Mouse (Mus musculus) ovary, adult 18-20 months (tissue): ENCODE data around the gene D8Ertd738e.

Experiments used
- DNase-seq: peaks from one replicate; pipeline ENCODE4 v3.0.0; 2022; ENCODE audit warnings: low spot score, mixed read lengths

Gene D8Ertd738e

GRCm38 (mm10) chr8:84236410-84236997, 13.0 kb downstream of the D8Ertd738e start:
- DNase-seq = no peak

GRCm38 (mm10) chr8:84235746-84236409, 13.6 kb downstream of the D8Ertd738e start:
- DNase-seq = no peak

DNA sequence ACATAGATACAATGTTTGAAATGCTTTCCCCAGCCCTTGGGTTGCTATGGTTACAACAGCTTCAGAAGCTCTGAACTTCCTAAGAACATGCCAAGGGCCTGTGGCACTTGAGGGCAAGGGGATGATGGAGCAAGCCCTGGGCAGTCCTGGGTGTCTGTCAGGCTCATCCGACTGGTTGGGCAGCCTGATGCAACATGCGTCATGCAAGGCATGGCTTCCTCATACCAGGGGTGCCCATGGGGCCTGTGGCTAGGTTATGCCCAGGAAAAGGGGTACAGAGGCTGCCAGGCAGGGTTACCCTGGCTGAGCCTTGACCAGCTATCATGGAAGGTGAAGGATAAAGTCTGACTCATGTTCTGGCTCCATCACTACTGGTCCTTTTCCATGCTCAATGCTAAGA, 16.5 kb downstream of the D8Ertd738e start:
- DNase-seq = no peak

GRCm38 (mm10) chr8:84230735-84231134, 18.8 kb downstream of the D8Ertd738e start:
- DNase-seq = no peak

GRCm38 (mm10) chr8:84223322-84224029, 26.0 kb downstream of the D8Ertd738e start:
- DNase-seq = no peak

GRCm38 (mm10) chr8:84222566-84223165, 26.9 kb downstream of the D8Ertd738e start:
- no peak for DNase-seq

- DNase-seq = no peak
Observed at GRCm38 (mm10) chr8:84220105-84220504, 29.4 kb downstream of the D8Ertd738e start.

- no peak for DNase-seq
Observed at GRCm38 (mm10) chr8:84218143-84218542, 31.4 kb downstream of the D8Ertd738e start.

DNA sequence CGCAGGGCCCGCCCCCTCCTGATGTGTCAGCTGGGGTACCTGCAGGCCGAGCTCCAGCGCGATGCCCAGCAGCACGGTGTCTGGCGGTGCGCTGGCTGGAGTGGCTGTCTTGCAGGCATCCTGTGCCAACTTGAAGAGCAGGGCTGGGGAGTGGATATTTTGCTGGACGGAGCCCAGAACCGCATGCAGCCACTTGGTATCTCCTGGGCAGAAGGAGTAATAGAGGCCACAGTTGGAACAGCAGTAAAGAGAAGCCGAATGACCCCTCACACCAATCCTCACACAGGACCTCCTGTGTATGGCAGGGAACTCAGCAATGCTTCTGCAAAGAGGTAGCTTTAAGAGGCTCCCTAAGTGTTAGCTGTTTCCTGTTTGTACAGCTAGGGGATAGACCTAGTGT, 32.3 kb downstream of the D8Ertd738e start:
- no peak for DNase-seq

DNA sequence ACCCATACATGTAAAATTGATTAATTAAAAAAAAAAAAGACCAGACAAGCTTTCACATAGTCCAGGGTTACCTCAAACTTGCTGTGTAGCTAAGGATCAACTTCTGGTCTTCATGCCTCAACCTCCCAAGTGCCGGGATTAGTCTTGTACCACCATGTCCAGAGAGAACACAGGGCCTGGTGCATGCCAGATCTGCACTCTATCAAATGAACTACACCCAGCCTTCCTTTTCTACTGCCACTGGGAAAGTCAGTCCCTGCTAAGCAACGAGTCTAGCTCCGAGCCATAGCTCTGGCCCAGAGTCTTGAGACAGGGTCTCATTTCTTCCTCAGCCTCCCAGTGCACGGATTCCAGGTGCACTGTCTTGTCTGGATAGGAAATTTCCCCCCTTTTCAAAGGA, 36.2 kb downstream of the D8Ertd738e start:
- DNase-seq = no peak

DNA sequence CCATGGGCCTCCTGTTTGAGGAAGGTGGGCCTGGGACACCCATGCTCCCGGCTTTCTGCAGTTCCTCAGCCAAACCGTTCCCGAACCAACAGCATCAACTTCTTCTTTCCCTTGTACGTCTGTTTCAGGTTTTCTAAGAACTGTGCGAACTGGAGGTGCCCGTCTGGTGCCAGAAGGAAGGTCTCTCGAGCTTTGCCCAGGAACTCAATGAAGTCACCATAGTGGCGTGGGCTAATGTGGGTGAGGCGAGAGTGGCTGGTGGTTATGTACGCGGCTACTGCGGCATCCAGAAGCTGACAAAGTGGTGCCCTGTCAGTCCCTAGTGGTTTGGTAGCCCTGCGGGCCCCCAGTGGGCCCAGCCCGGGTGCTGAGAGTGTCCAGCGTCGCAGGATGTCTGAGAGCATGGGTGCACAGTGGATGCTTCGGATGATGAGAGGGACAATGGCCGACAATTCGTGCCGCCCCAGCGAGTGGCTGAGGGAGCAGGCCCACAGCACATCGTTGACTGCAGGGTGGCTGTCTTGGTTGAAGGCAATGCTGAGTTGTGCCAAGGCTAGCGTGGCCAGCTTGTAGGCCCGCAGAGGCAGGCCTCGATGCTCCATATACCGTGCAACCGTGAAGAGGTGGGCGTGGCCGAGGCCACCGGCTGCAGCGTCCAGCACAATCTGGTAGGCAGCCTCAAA, 37.5 kb downstream of the D8Ertd738e start:
- no peak for DNase-seq

DNA sequence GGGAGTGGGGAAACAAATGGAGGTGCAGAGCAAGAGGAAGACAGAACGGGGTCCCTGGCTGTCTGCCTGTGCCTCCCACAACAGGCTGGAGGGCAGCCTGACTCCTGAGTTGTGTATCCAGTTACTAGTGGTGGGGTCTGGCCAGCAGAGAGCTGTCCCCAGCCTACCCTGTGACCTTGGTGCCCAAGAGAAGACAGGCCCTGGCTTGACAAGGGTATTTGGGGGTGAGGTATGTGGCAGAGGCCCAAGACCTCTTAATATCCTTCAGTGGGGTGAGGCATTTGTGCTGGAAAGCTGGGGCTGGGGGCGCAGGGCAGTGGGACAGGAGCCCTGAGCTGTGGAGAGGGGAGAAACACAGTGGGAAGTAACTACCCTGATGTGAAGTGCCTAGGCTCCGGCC, 38.3 kb downstream of the D8Ertd738e start:
- DNase-seq = no peak

GRCm38 (mm10) chr8:84210167-84210791, 39.2 kb downstream of the D8Ertd738e start:
- no peak for DNase-seq

GRCm38 (mm10) chr8:84208381-84209380, 40.8 kb downstream of the D8Ertd738e start:
- DNase-seq = no peak

DNA sequence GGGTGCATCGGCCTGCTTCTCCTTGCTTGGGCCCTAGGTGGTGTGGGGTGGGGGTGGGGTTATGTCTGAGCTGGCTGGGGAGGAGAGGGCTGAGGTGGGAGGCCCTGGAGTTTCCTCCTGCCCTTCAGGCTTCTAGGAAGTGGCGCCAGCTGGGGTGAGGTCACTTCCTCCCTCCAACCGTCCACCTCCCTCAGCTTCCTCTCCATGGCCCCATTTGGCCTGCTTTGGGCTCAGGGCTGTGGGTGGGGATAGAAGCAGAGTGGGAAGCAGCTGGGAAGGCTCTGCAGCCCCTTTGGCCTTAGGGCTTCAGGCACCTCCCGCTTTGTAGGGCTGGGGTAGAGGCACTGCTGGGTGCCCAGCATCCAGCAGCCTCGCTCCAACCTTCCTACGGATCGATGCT, 41.7 kb downstream of the D8Ertd738e start:
- no peak for DNase-seq

- no peak for DNase-seq
Observed at GRCm38 (mm10) chr8:84206666-84207065, 42.9 kb downstream of the D8Ertd738e start.

GRCm38 (mm10) chr8:84205073-84205472, 44.4 kb downstream of the D8Ertd738e start:
- no peak for DNase-seq

- peak; percentile 60 for DNase-seq
Observed at GRCm38 (mm10) chr8:84203975-84204772, 45.3 kb downstream of the D8Ertd738e start.
